Mouse (Mus musculus): ENCODE measurements around the gene Mdm2.
"Not testable (repeated sequence)": the region's sequence is repeated elsewhere in the genome, so short reads cannot be mapped to it uniquely, and the experiment has no call there.

Gene Mdm2

DNA sequence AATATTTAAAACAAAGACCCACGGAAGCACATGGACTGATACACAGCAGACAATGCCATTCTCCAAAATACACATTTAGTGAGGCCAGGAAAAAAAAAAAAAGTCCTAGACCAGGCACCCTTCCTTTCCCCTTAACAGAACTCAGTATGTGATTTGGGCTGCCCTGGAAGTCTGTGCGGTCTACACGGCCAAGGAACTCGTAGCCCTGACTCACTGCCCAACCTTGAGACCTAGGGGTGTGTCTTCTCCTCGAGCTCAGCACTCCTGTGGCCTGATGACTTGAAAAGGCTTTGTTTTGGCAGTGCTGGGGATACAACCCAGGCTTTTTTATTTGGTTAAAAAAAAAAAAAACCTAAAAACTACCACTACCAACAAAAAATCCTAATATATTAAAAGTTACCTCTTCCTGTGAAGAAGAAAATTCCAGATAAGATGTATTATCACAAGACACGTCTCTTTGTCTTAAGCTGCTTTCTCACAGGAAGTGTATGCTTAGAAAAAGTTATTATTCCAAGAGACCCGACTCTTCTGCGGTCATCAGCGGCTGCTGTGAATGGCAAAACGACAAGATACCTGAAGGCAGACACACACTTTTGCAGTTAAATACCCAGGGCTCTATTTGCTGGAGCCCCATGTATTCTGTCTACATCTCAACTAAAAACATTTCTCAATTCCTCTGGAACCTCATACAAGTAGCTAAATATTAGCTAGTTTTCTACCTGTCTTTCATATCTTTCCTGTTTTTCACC lies 23.7 kb upstream of the Mdm2 start:
- ATAC-seq (ENCODE audit: insufficient number of reproducible peaks, low FRiP score, low TSS enrichment): not testable (repeated sequence)

GRCm38 (mm10) chr10:117733626-117734025 lies 23.1 kb upstream of the Mdm2 start:
- not testable (repeated sequence) for ATAC-seq (ENCODE audit: insufficient number of reproducible peaks, low FRiP score, low TSS enrichment)

- ATAC-seq (ENCODE audit: insufficient number of reproducible peaks, low FRiP score, low TSS enrichment): no peak
Measured at GRCm38 (mm10) chr10:117732962-117733592, 22.5 kb upstream of the Mdm2 start.

DNA sequence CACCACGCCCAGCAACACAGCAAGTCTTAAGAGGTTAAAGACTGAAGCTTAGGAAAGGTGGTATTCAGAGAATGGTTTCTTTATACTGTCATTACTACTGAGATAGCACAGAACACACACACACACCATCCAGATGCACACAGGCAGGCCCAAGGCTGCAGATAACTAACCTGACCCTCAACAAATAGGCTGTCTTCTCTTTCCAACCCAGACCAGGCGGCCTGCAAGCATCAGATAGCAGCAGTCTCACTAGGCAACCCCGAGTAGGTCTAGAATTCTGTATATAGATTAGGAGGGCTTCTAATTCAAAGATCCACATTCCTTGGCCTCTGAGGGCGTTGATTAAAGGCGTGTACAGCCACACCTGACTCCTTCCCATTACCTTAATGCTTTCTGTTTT lies 21.6 kb upstream of the Mdm2 start:
- no peak for ATAC-seq (ENCODE audit: insufficient number of reproducible peaks, low FRiP score, low TSS enrichment)

DNA sequence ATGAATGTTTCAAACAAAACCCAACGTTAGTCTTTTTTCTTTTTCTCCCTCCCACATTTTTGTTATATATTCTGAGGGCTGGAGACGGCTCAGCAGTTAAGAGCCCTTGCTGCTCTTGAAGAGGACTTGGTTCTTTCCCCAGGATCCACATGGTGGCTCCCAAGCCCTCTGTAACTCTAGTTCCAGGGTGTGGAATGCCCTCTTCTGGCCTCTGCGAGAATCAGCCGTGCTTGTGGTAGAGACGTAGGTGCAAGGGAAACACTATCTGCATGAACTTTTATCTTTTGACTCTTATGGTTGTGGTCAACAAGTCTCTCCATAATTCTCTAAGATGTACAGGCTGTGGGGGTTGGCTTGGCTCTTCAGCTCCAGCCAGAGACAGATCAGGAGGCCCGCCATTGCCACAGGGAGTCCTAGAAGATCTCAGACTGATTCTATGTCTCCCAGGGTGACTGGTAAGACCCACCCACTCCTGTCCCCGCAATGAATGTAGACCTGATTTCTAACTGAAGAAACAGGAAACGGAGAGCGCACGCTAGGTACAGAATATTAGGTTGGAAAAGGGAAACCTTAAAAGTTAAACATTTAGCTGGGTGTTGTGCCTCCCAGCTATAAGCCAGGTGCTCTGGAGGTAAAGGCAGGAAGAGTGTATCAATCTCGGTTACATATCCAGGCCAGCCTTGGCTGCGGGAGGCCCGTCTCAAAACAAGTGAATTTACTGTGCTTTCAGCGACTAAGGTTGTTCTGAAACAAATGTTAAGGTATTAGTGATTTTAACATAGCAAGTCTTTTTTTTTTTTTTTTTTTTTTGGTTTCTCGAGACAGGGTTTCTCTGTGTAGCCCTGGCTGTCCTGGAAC lies 20.9 kb upstream of the Mdm2 start:
- ATAC-seq (ENCODE audit: insufficient number of reproducible peaks, low FRiP score, low TSS enrichment): peak; percentile 63; the same call in 1 of the 2 replicates

DNA sequence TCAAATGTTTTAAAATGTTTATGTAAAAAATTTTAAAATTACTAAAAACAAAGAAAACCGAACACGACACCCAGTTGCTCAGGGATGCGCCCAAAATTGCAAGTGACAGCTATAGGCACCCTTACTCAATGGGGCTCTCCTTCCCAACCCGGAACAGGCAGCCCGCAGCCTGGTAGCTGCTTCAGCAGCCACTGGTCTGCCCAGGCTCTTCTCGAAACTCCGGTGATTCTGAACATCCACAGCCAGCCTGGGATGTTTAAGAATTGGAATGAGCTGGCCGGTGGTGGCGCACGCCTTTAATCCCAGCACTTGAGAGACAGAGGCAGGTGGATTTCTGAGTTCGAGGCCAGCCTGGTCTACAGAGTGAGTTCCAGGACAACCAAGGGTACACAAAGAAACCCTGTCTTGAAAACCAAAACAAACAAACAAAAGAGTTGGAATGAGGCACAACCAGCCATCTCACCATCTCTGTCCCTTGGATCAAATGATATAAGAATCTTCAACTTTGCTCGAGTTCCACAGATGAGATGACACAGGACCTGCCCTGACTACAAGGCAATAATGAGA lies 20.2 kb upstream of the Mdm2 start:
- no peak for ATAC-seq (ENCODE audit: insufficient number of reproducible peaks, low FRiP score, low TSS enrichment)

GRCm38 (mm10) chr10:117730140-117730539 lies 19.6 kb upstream of the Mdm2 start:
- ATAC-seq (ENCODE audit: insufficient number of reproducible peaks, low FRiP score, low TSS enrichment): no peak

DNA sequence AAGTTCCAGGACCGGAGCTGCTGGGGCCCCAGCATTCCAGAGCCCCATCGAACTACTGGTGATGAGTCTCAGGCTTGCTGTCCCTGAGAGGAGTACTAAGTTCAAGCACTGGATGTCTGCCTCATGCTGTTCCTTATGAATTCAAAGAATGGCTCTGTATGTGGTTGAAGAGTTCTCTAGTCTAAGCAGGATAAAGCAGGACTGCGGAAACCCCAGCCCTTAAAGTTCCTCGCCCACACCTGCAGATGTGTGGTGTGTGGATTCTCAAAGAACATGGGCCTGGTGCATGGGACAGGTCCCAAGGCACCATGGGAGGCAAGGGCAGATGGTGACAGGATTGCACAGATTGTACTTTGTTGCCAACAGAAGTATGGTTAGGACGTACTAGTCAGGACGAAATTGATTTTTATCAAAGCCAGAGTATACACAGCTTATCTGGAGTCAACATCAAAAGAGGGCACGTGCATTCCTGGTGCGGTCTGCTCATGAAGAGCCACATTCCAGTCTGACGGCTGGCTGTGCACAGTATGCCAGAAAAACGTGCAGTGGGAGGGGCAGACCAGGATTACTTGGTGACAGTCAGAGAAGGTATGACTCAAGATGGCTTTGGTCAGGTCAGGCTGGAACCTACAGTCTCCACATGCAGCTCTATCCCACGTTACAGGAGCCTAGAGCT lies 18.7 kb upstream of the Mdm2 start:
- no peak for ATAC-seq (ENCODE audit: insufficient number of reproducible peaks, low FRiP score, low TSS enrichment)

- ATAC-seq (ENCODE audit: insufficient number of reproducible peaks, low FRiP score, low TSS enrichment): no peak
Measured at GRCm38 (mm10) chr10:117728574-117728973, 18.0 kb upstream of the Mdm2 start.

- ATAC-seq (ENCODE audit: insufficient number of reproducible peaks, low FRiP score, low TSS enrichment): no peak
Measured at GRCm38 (mm10) chr10:117727518-117728110, 17.1 kb upstream of the Mdm2 start.

GRCm38 (mm10) chr10:117726888-117727385 lies 16.4 kb upstream of the Mdm2 start:
- no peak for ATAC-seq (ENCODE audit: insufficient number of reproducible peaks, low FRiP score, low TSS enrichment)

- no peak for ATAC-seq (ENCODE audit: insufficient number of reproducible peaks, low FRiP score, low TSS enrichment)
Measured at GRCm38 (mm10) chr10:117726350-117726749, 15.8 kb upstream of the Mdm2 start.

DNA sequence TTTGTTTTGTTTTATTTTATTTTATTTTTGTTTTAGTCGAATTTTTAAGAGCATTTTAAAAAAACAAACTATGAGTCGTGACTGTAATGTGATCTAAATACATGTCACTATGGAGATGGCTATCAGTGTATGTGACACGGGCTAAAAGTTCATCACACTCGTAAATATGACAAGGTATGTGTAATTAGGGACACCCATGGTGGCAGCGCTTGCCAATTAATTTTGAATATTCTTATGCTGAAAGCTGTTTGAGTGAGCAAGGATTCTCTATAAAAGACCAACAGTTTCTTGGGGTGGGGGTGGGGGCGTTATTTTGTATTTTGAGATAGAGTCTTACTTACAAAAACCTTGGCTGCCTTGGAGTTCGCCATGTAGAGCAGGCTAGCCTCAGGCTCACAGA lies 15.1 kb upstream of the Mdm2 start:
- no peak for ATAC-seq (ENCODE audit: insufficient number of reproducible peaks, low FRiP score, low TSS enrichment)

GRCm38 (mm10) chr10:117724804-117725361 lies 14.3 kb upstream of the Mdm2 start:
- no peak for ATAC-seq (ENCODE audit: insufficient number of reproducible peaks, low FRiP score, low TSS enrichment)

- no peak for ATAC-seq (ENCODE audit: insufficient number of reproducible peaks, low FRiP score, low TSS enrichment)
Measured at GRCm38 (mm10) chr10:117724136-117724718, 13.7 kb upstream of the Mdm2 start.

GRCm38 (mm10) chr10:117718161-117719119 lies 7.9 kb upstream of the Mdm2 start:
- ATAC-seq (ENCODE audit: insufficient number of reproducible peaks, low FRiP score, low TSS enrichment): no peak

DNA sequence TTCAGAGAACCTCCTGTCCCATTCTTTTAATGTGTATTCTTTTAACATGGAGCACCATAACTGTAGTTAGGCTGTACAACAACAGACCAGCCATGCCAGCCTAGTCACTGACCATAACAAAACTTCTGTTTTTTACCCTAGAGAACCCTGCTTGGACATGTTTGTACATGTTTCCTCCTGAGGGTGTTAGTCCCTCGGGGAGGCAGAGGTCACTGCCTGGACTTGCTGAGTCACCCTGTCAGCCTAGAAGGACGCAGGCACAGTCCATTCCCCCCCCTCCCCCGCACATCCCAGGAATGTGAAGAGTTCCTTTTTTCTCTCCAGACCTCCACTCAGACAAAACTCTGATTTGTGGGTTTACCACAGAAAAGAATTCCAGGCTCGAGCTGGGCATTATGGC lies 7.0 kb upstream of the Mdm2 start:
- no peak for ATAC-seq (ENCODE audit: insufficient number of reproducible peaks, low FRiP score, low TSS enrichment)

DNA sequence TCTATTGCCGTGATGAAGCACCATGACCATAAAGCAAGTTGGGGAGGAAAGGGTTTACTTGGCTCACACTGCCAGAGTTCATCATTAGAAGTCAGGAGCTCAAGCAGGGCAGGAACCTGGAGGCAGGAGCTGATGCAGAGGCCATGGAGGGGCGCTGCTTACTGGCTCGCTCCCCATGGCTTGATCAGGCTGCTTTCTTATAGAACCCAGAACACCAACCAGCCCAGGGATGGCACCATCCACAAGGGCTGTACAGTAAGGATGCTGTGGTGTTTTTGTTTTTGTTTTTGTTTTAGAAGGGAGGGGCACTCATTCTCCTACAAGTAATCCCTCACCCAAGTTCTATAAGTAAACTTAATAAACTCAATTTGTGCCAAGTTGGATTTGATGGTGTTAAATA lies 6.1 kb upstream of the Mdm2 start:
- no peak for ATAC-seq (ENCODE audit: insufficient number of reproducible peaks, low FRiP score, low TSS enrichment)

Measured in cerebellum, adult (tissue).